Mouse (Mus musculus) heart, adult 2 months (tissue): Measurements from ENCODE around the gene Hhipl1. TPM values are rescaled to one million over a fixed set of nuclear protein-coding genes. Genes with fewer than 3 reads are reported as not detected.

Source experiments
- DNase-seq, 2 experiments: peaks; one replicate each; pipeline ENCODE4 v3.0.0; 2021
- H3K27ac ChIP-seq: fragments of 200-600 bp; 2 replicates; pipeline ENCODE4 v1.8.1; 2022
- H3K27me3 ChIP-seq: fragments of 200-500 bp; 2 replicates; pipeline ENCODE4 v1.6.1; 2012; ENCODE audit warnings: mild to moderate bottlenecking, low read length, inconsistent platforms, mixed read lengths; ENCODE audit not compliant: control insufficient read depth, insufficient read depth
- H3K36me3 ChIP-seq: fragments of 200-500 bp; 2 replicates; pipeline ENCODE4 v1.6.1; 2012; ENCODE audit warnings: low read length, inconsistent platforms; ENCODE audit not compliant: control insufficient read depth, insufficient read depth
- H3K4me1 ChIP-seq: fragments of 200-500 bp; 2 replicates; pipeline ENCODE4 v1.6.1; 2011; ENCODE audit warnings: low read length; ENCODE audit not compliant: control insufficient read depth, insufficient read depth
- H3K4me3 ChIP-seq: fragments of 200-600 bp; 2 replicates; pipeline ENCODE4 v1.8.1; 2022
- H3K79me2 ChIP-seq: fragments of 200-500 bp; replicated peaks from 2 replicates; pipeline ENCODE4 v1.6.1; 2012; ENCODE audit warnings: mild to moderate bottlenecking, inconsistent platforms, low read length, moderate library complexity, mixed read lengths; ENCODE audit not compliant: control insufficient read depth, insufficient read depth
- H3K9ac ChIP-seq: fragments of 200-500 bp; 2 replicates; pipeline ENCODE4 v1.6.1; 2012; ENCODE audit warnings: low read depth, mild to moderate bottlenecking, control low read depth, inconsistent platforms, low read length, mixed read lengths
- CTCF ChIP-seq: fragments of 200-600 bp; IDR thresholded peaks from 2 replicates; pipeline ENCODE4 v1.8.1; 2022; ENCODE audit warnings: antibody characterized with exemption, mild to moderate bottlenecking, moderate library complexity
- EP300 ChIP-seq: fragments of 200-500 bp; IDR thresholded peaks from 2 replicates; pipeline ENCODE4 v1.6.1; 2011; ENCODE audit warnings: low read depth, low read length, control low read depth; ENCODE audit not compliant: insufficient read depth
- POLR2A ChIP-seq: fragments of 200-500 bp; IDR thresholded peaks from 2 replicates; pipeline ENCODE4 v1.6.1; 2011; ENCODE audit warnings: mild to moderate bottlenecking, low read depth, low read length, control low read depth; ENCODE audit not compliant: insufficient read depth
- WGBS: fragments of 180-500 bp; shearing (Covaris S2); methylation state at CpG from one replicate; pipeline ENCODE4 v1.1.7; 2018; 5-methylcytosine and 5-hydroxymethylcytosine counted together
- intact Hi-C: fragments of 180-260 bp; cut with DNase I; formaldehyde crosslinking; loops from one replicate; pipeline ENCODE4 v1.15.1; 2025
- polyA plus RNA-seq: library from polyadenylated mRNA; depleted of rRNA; stranded (reverse); fragments of >200 nt; gene quantifications from 2 replicates; pipeline ENCODE4 v1.2.3, GENCODE M21; 2012
- total RNA-seq, 2 experiments: library from RNA; stranded (reverse); gene quantifications; 2 replicates each; pipeline ENCODE4 v1.2.3; 2021

Gene Hhipl1
- total and polyA plus RNA-seq, 3 experiments = 1.2 to 1.8 (median 1.5) TPM

DNA sequence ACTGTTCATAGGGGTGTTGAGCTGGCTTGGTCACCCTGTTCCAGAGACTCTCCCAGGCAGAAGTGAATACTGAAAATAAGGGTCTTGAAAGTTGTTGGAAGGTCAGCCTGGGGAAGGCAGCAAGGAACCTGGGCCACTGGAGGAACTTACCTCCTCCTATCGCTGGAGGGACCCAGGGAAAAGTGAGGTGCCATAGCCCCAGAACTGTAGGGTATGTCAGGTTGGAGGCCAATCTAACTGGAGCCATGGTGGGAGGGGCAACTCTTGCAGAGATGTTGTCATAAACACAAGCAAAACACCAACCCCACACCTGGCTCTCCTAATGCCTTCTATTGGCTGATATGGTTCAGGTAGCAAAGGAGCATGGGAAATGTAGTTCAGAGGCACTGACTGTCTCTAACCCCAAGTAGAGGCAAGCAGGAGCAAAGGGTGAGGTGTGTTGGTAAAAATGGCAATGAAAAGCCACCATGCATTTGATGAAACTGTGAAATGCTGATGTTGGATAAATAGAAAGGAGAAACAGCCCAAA, 7.2 kb downstream of the Hhipl1 start:
- 86% methylated on average over 1 of the region's 1 CpGs for WGBS
- H3K27ac ChIP-seq = no peak overlapping the region
- H3K4me1 ChIP-seq = peaks cover 14% of the 10 kb centered on the region
- H3K4me3 ChIP-seq = no peak overlapping the region
- no peak overlapping the region for H3K9ac ChIP-seq
- intact Hi-C loops = no loop called here
- H3K36me3 ChIP-seq = no peaks in the 10 kb centered on the region
- no peaks in the 10 kb centered on the region for H3K79me2 ChIP-seq
- H3K27me3 ChIP-seq = peaks cover 3% of the 10 kb centered on the region; the same call in 1 of the 2 replicates
- TF ChIP-seq EP300 (no peak), CTCF (no peak), POLR2A (no peak)
- no peak for DNase-seq

DNA sequence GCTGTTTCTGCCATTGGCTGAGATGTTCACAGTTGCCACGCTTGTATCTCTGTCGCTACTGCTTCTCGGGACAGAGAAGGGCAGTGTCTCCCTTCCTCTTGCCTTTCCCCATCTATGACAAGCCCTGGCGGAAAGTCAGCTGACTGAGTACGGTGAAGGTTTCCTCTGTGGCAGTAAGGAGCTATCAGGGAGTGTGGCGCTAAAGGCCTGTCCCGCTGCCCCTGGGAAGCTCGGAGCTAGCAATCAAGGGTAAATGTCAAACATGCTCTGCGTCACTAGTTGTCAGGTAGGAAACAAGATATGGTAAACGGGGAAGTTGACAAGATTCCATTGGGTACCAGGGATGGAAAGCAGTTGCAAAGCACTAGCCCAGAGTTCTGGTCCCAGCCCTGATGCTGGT, 9.7 kb downstream of the Hhipl1 start:
- TF ChIP-seq EP300 (no peak), CTCF (no peak), POLR2A (no peak)
- Histone ChIP-seq H3K27me3 (peaks cover 6% of the 10 kb centered on the region; the same call in 1 of the 2 replicates), H3K27ac (no peak overlapping the region), H3K4me3 (no peak overlapping the region), H3K9ac (no peak overlapping the region), H3K4me1 (no peaks in the 10 kb centered on the region), H3K36me3 (no peaks in the 10 kb centered on the region), H3K79me2 (no peaks in the 10 kb centered on the region)
- no peak for DNase-seq
- 48% methylated on average over 10 of the region's 10 CpGs for WGBS
- intact Hi-C loops = no loop called here

DNA sequence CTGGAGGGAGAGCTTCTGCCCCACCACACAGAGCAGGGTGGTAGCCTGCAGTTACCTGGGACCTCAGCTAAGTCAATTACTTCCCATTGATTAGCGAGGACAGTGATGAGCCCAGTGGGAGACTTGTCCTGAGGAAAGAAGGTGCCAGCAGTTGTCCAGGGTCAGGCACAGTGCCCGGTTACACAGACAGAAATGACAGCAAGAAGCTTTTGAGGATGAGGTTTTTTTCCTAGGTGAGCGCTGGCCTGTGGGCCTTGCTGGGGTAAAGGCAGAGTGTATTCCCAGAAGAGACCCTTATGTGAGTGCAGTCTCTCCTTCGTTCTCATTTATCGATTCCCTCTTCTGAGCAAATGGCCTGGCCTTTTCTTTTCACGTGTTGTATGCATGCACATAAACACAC, 10.6 kb downstream of the Hhipl1 start:
- Histone ChIP-seq H3K27ac (no peak overlapping the region), H3K4me3 (no peak overlapping the region), H3K36me3 (no peaks in the 10 kb centered on the region), H3K79me2 (no peaks in the 10 kb centered on the region), H3K9ac (no peak overlapping the region), H3K27me3 (peaks cover 6% of the 10 kb centered on the region; the same call in 1 of the 2 replicates), H3K4me1 (no peaks in the 10 kb centered on the region)
- intact Hi-C loops = no loop called here
- WGBS = 67% methylated on average over 6 of the region's 6 CpGs
- TF ChIP-seq EP300 (no peak), CTCF (no peak), POLR2A (no peak)
- DNase-seq = no peak

DNA sequence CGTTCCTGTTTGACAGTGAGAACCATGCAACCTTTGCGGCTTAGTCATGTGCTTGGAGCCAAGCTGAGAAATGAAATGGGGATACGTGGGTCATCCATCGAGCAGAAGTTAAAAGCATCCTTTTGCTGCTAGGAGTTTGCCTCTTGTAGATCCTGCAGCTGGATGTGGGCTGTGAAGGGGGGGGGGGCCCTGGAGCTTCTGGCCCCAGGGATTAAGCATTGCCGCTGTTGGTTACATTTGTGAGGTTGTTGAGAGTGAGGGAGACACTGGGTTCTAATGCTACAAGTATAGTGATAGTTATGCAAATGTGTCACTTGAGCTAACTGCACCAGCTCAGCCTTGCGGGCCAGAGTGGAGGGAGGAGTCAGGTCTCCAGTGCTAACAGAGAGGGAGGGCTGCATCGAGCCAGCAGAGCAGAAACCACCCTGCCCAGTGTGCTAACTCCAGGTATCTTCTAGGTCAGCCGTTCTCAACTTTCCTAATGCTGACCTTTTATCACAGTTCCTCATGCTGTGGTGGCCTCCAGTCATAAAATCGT, 11.2 kb downstream of the Hhipl1 start:
- no peaks in the 10 kb centered on the region for H3K79me2 ChIP-seq
- H3K9ac ChIP-seq = no peak overlapping the region
- TF ChIP-seq CTCF = no peak
- no peak for TF ChIP-seq POLR2A
- DNase-seq = no peak
- intact Hi-C loops = no loop called here
- H3K27me3 ChIP-seq = peaks cover 6% of the 10 kb centered on the region; the same call in 1 of the 2 replicates
- no peaks in the 10 kb centered on the region for H3K4me1 ChIP-seq
- H3K36me3 ChIP-seq = no peaks in the 10 kb centered on the region
- WGBS = 44% methylated on average over 9 of the region's 9 CpGs
- no peak overlapping the region for H3K4me3 ChIP-seq
- H3K27ac ChIP-seq = no peak overlapping the region

DNA sequence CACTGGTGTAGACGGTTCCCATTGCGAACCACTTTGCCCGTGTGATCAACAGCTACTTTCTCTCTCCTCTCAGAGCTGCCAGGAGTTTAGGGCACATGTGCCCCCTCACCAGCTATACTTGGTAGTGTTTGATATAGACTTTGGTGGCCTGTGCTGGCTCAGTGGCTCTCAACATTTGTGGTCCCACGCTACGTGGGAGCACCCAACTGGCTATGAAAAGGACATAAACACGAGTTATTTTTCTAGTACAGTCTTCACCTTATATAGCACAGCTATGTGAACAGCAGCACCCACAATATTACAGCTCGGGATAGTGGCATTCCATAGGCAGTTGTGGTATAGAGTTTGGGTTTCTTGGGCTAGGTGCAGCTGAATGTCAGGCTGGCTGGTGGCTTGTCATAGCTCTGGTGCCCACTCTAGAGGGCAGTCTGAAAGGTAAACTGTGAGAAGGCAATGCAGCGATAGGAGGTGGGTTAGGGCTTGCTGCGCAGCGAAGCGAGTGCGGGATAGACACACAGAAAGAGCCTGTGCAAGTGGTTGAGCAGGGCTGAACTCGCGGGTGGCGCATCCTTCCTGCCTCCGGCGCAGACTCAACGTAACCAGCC, 11.9 kb downstream of the Hhipl1 start:
- H3K4me3 ChIP-seq = no peak overlapping the region
- WGBS = 43% methylated on average over 18 of the region's 18 CpGs
- H3K4me1 ChIP-seq = no peaks in the 10 kb centered on the region
- TF ChIP-seq POLR2A = no peak
- no peak overlapping the region for H3K27ac ChIP-seq
- intact Hi-C loops = no loop called here
- H3K9ac ChIP-seq = no peak overlapping the region
- H3K27me3 ChIP-seq = peaks cover 6% of the 10 kb centered on the region; the same call in 1 of the 2 replicates
- no peaks in the 10 kb centered on the region for H3K79me2 ChIP-seq
- DNase-seq = no peak
- no peaks in the 10 kb centered on the region for H3K36me3 ChIP-seq

- TF ChIP-seq POLR2A = no peak
- no peak for TF ChIP-seq CTCF
- TF ChIP-seq EP300 = no peak
- DNase-seq = no peak
- Histone ChIP-seq H3K9ac (no peak overlapping the region), H3K27me3 (peaks cover 6% of the 10 kb centered on the region; the same call in 1 of the 2 replicates), H3K36me3 (no peaks in the 10 kb centered on the region), H3K79me2 (no peaks in the 10 kb centered on the region), H3K4me1 (no peaks in the 10 kb centered on the region), H3K4me3 (no peak overlapping the region), H3K27ac (no peak overlapping the region)
- intact Hi-C loops = no loop called here
- 21% methylated on average over 37 of the region's 37 CpGs for WGBS
Observed at GRCm38 (mm10) chr12:108318499-108318898, 12.4 kb downstream of the Hhipl1 start.
